Mouse (Mus musculus) intestine, embryonic 15.5 days (tissue): ENCODE data around the gene Bicd2. TPM values are rescaled to one million over a fixed set of nuclear protein-coding genes. Genes with fewer than 3 reads are reported as not detected.

Experiments used
- ATAC-seq: fragments of 200-750 bp; cut with Nextera tagmentation; 2 replicates; pipeline ENCODE4 v1.8.0; 2017; ENCODE audit warnings: moderate TSS enrichment, moderate library complexity
- H3K27ac ChIP-seq: fragments of 300-500 bp; sonication (generic); 2 replicates; pipeline ENCODE4 v1.5.1; 2015; ENCODE audit warnings: mild to moderate bottlenecking, inconsistent platforms
- H3K27me3 ChIP-seq: fragments of 300-500 bp; sonication (generic); replicated peaks from 2 replicates; pipeline ENCODE4 v1.6.1; 2015; ENCODE audit warnings: inconsistent platforms
- H3K36me3 ChIP-seq: fragments of 300-500 bp; sonication (generic); 2 replicates; pipeline ENCODE4 v1.6.1; 2015; ENCODE audit warnings: inconsistent platforms
- H3K4me1 ChIP-seq: fragments of 300-500 bp; sonication (generic); replicated peaks from 2 replicates; pipeline ENCODE4 v1.6.1; 2015; ENCODE audit warnings: inconsistent platforms
- H3K4me2 ChIP-seq: fragments of 300-500 bp; sonication (generic); replicated peaks from 2 replicates; pipeline ENCODE4 v1.6.1; 2015; ENCODE audit warnings: mild to moderate bottlenecking, inconsistent platforms
- H3K4me3 ChIP-seq: fragments of 300-500 bp; sonication (generic); replicated peaks from 2 replicates; pipeline ENCODE4 v1.5.1; 2015; ENCODE audit warnings: inconsistent platforms
- H3K9ac ChIP-seq: fragments of 300-500 bp; sonication (generic); 2 replicates; pipeline ENCODE4 v1.6.1; 2015; ENCODE audit warnings: inconsistent platforms
- H3K9me3 ChIP-seq: fragments of 300-500 bp; sonication (generic); 2 replicates; pipeline ENCODE4 v1.6.1; 2016; ENCODE audit warnings: inconsistent platforms
- WGBS: fragments of 180-500 bp; shearing (Covaris S2); methylation state at CpG from one replicate; pipeline ENCODE4 v1.1.7; 2015; 5-methylcytosine and 5-hydroxymethylcytosine counted together
- polyA plus RNA-seq: library from polyadenylated mRNA; unstranded; fragments of >200 nt; fragmentation: Nextera tagmentation; extraction: Ambion mirVana; gene quantifications from 2 replicates; pipeline ENCODE4 v1.2.1, GENCODE M21; 2015

Gene Bicd2
- polyA plus RNA-seq, 1 experiment from 2014 or later = 19.5 TPM

GRCm38 (mm10) chr13:49311642-49312041 is 29.7 kb upstream of the Bicd2 start:
- no peak overlapping the region for H3K9ac ChIP-seq
- no peak overlapping the region for H3K4me2 ChIP-seq
- H3K27me3 ChIP-seq = no peaks in the 10 kb centered on the region
- H3K36me3 ChIP-seq = no peaks in the 10 kb centered on the region
- 0 out of 2 replicates have a peak, but pooled peaks have one; percentile 1 for ATAC-seq
- peaks cover 17% of the 10 kb centered on the region for H3K4me1 ChIP-seq
- no peak overlapping the region for H3K27ac ChIP-seq
- no peaks in the 10 kb centered on the region for H3K9me3 ChIP-seq
- no peak overlapping the region for H3K4me3 ChIP-seq
- WGBS = 59% methylated on average over 7 of the region's 7 CpGs

GRCm38 (mm10) chr13:49316386-49317162 is 24.8 kb upstream of the Bicd2 start:
- H3K4me3 ChIP-seq = no peak overlapping the region
- H3K27me3 ChIP-seq = no peaks in the 10 kb centered on the region
- no peak overlapping the region for H3K4me2 ChIP-seq
- H3K27ac ChIP-seq = no peak overlapping the region
- no peaks in the 10 kb centered on the region for H3K36me3 ChIP-seq
- H3K9me3 ChIP-seq = no peaks in the 10 kb centered on the region
- H3K9ac ChIP-seq = no peak overlapping the region
- WGBS = 34% methylated on average over 9 of the region's 9 CpGs
- peaks cover 15% of the 10 kb centered on the region for H3K4me1 ChIP-seq
- ATAC-seq = peak; percentile 56

- Histone ChIP-seq H3K9me3 (no peaks in the 10 kb centered on the region), H3K4me3 (no peak overlapping the region), H3K4me2 (no peak overlapping the region), H3K27me3 (no peaks in the 10 kb centered on the region), H3K27ac (no peak overlapping the region), H3K36me3 (no peaks in the 10 kb centered on the region), H3K4me1 (peaks cover 15% of the 10 kb centered on the region), H3K9ac (no peak overlapping the region)
- WGBS = 73% methylated on average over 6 of the region's 6 CpGs
- ATAC-seq = no peak
Measured at GRCm38 (mm10) chr13:49317508-49317907, 23.9 kb upstream of the Bicd2 start.

- H3K9me3 ChIP-seq = no peaks in the 10 kb centered on the region
- H3K4me2 ChIP-seq = no peak overlapping the region
- no peaks in the 10 kb centered on the region for H3K27me3 ChIP-seq
- H3K27ac ChIP-seq = no peak overlapping the region
- peaks cover 15% of the 10 kb centered on the region for H3K4me1 ChIP-seq
- 88% methylated on average over 7 of the region's 7 CpGs for WGBS
- H3K36me3 ChIP-seq = no peaks in the 10 kb centered on the region
- ATAC-seq = no peak
- H3K4me3 ChIP-seq = no peak overlapping the region
- no peak overlapping the region for H3K9ac ChIP-seq
Measured at GRCm38 (mm10) chr13:49317914-49318313, 23.5 kb upstream of the Bicd2 start.

GRCm38 (mm10) chr13:49320040-49320439 is 21.3 kb upstream of the Bicd2 start, which contains the start of gene Fgd3:
TSS of gene Fgd3 (minus strand) at chr13:49320311.
- H3K4me2 ChIP-seq = peak within 1 kb of the TSS; percentile 54
- peaks cover 15% of the 10 kb centered on the region for H3K4me1 ChIP-seq
- peak; percentile 74 for ATAC-seq
- H3K27me3 ChIP-seq = no peaks in the 10 kb centered on the region
- no peak within 1 kb of the TSS for H3K27ac ChIP-seq
- H3K9ac ChIP-seq = peak within 1 kb of the TSS; percentile 41
- no peak within 1 kb of the TSS for H3K4me3 ChIP-seq
- WGBS = 4% methylated on average over 10 of the region's 10 CpGs
- H3K9me3 ChIP-seq = no peaks in the 10 kb centered on the region
- H3K36me3 ChIP-seq = no peaks in the 10 kb centered on the region

- WGBS = 76% methylated on average over 1 of the region's 1 CpGs
- Histone ChIP-seq H3K4me3 (no peak overlapping the region), H3K4me1 (peaks cover 15% of the 10 kb centered on the region), H3K9me3 (no peaks in the 10 kb centered on the region), H3K9ac (no peak overlapping the region), H3K4me2 (peak overlapping the region; percentile 54; the same call in 1 of the 2 replicates), H3K27me3 (no peaks in the 10 kb centered on the region), H3K36me3 (no peaks in the 10 kb centered on the region), H3K27ac (no peak overlapping the region)
- ATAC-seq = no peak
Measured at GRCm38 (mm10) chr13:49320514-49320913, 20.9 kb upstream of the Bicd2 start.

- ATAC-seq = no peak
- WGBS = 69% methylated on average over 3 of the region's 3 CpGs
Measured at GRCm38 (mm10) chr13:49321452-49321851, 19.9 kb upstream of the Bicd2 start.

GRCm38 (mm10) chr13:49322169-49322568 is 19.2 kb upstream of the Bicd2 start:
- no peak overlapping the region for H3K9ac ChIP-seq
- 76% methylated on average over 5 of the region's 5 CpGs for WGBS
- no peaks in the 10 kb centered on the region for H3K9me3 ChIP-seq
- H3K27me3 ChIP-seq = no peaks in the 10 kb centered on the region
- H3K4me2 ChIP-seq = no peak overlapping the region
- H3K36me3 ChIP-seq = no peaks in the 10 kb centered on the region
- no peak overlapping the region for H3K27ac ChIP-seq
- peaks cover 8% of the 10 kb centered on the region for H3K4me1 ChIP-seq
- no peak overlapping the region for H3K4me3 ChIP-seq
- ATAC-seq = no peak

More at GRCm38 (mm10) chr13:49321452-49321851, 19.9 kb upstream of the Bicd2 start:
- no peaks in the 10 kb centered on the region for H3K36me3 ChIP-seq
- H3K4me3 ChIP-seq = no peak overlapping the region
- no peak overlapping the region for H3K9ac ChIP-seq
- H3K9me3 ChIP-seq = no peaks in the 10 kb centered on the region
- H3K4me1 ChIP-seq = peaks cover 15% of the 10 kb centered on the region
- H3K27ac ChIP-seq = no peak overlapping the region
- no peaks in the 10 kb centered on the region for H3K27me3 ChIP-seq
- H3K4me2 ChIP-seq = no peak overlapping the region

- Histone ChIP-seq H3K9me3 (no peaks in the 10 kb centered on the region), H3K4me1 (peaks cover 8% of the 10 kb centered on the region), H3K4me3 (no peak overlapping the region), H3K27me3 (no peaks in the 10 kb centered on the region), H3K9ac (no peak overlapping the region), H3K36me3 (no peaks in the 10 kb centered on the region), H3K4me2 (no peak overlapping the region), H3K27ac (no peak overlapping the region)
- 89% methylated on average over 5 of the region's 5 CpGs for WGBS
- ATAC-seq = no peak
Measured at GRCm38 (mm10) chr13:49322739-49323138, 18.6 kb upstream of the Bicd2 start.

- H3K4me1 ChIP-seq = peaks cover 4% of the 10 kb centered on the region
- no peaks in the 10 kb centered on the region for H3K36me3 ChIP-seq
- H3K27me3 ChIP-seq = no peaks in the 10 kb centered on the region
- no peak for ATAC-seq
- no peak overlapping the region for H3K4me2 ChIP-seq
- H3K9ac ChIP-seq = no peak overlapping the region
- WGBS = 83% methylated on average over 5 of the region's 5 CpGs
- H3K9me3 ChIP-seq = no peaks in the 10 kb centered on the region
- H3K4me3 ChIP-seq = no peak overlapping the region
- no peak overlapping the region for H3K27ac ChIP-seq
Measured at GRCm38 (mm10) chr13:49324871-49325270, 16.5 kb upstream of the Bicd2 start.

- Histone ChIP-seq H3K4me2 (no peak overlapping the region), H3K27me3 (no peaks in the 10 kb centered on the region), H3K4me1 (no peaks in the 10 kb centered on the region), H3K9ac (no peak overlapping the region), H3K9me3 (no peaks in the 10 kb centered on the region), H3K36me3 (no peaks in the 10 kb centered on the region), H3K4me3 (no peak overlapping the region), H3K27ac (no peak overlapping the region)
- WGBS = 56% methylated on average over 6 of the region's 6 CpGs
- no peak for ATAC-seq
Measured at GRCm38 (mm10) chr13:49326246-49327206, 14.9 kb upstream of the Bicd2 start.

GRCm38 (mm10) chr13:49328101-49328500 is 13.3 kb upstream of the Bicd2 start:
- no peaks in the 10 kb centered on the region for H3K27me3 ChIP-seq
- ATAC-seq = no peak
- no peaks in the 10 kb centered on the region for H3K36me3 ChIP-seq
- no peak overlapping the region for H3K27ac ChIP-seq
- H3K4me1 ChIP-seq = no peaks in the 10 kb centered on the region
- H3K4me3 ChIP-seq = no peak overlapping the region
- no peaks in the 10 kb centered on the region for H3K9me3 ChIP-seq
- WGBS = 78% methylated on average over 4 of the region's 4 CpGs
- H3K4me2 ChIP-seq = no peak overlapping the region
- no peak overlapping the region for H3K9ac ChIP-seq
